Mouse (Mus musculus) intestine, embryonic 16.5 days (tissue): ENCODE results near the gene Ralgps1. TPM values are rescaled to one million over a fixed set of nuclear protein-coding genes. Genes with fewer than 3 reads are reported as not detected.

Source experiments
- ATAC-seq: fragments of 200-750 bp; cut with Nextera tagmentation; 2 replicates; pipeline ENCODE4 v1.8.0; 2017; ENCODE audit warnings: moderate TSS enrichment, moderate library complexity
- H3K27ac ChIP-seq: fragments of 300-500 bp; sonication (generic); 2 replicates; pipeline ENCODE4 v1.5.1; 2014; ENCODE audit warnings: mild to moderate bottlenecking, low read length
- H3K27me3 ChIP-seq: fragments of 300-500 bp; sonication (generic); replicated peaks from 2 replicates; pipeline ENCODE4 v1.6.1; 2014; ENCODE audit warnings: low read length, control low read depth, mixed read lengths; ENCODE audit not compliant: control insufficient read depth, insufficient read depth
- H3K36me3 ChIP-seq: fragments of 300-500 bp; sonication (generic); 2 replicates; pipeline ENCODE4 v1.6.1; 2014; ENCODE audit warnings: low read length, control low read depth; ENCODE audit not compliant: control insufficient read depth, insufficient read depth
- H3K4me1 ChIP-seq: fragments of 300-500 bp; sonication (generic); 2 replicates; pipeline ENCODE4 v1.6.1; 2014; ENCODE audit warnings: low read length, control low read depth, mixed read lengths; ENCODE audit not compliant: control insufficient read depth, insufficient read depth
- H3K4me2 ChIP-seq: fragments of 300-500 bp; sonication (generic); 2 replicates; pipeline ENCODE4 v1.6.1; 2014; ENCODE audit warnings: low read depth, low read length, control low read depth
- H3K4me3 ChIP-seq: fragments of 300-500 bp; sonication (generic); 2 replicates; pipeline ENCODE4 v1.5.1; 2014; ENCODE audit warnings: mild to moderate bottlenecking, low read length
- H3K9ac ChIP-seq: fragments of 300-500 bp; sonication (generic); 2 replicates; pipeline ENCODE4 v1.6.1; 2014; ENCODE audit warnings: low read depth, low read length
- H3K9me3 ChIP-seq: fragments of 300-500 bp; sonication (generic); 2 replicates; pipeline ENCODE4 v1.6.1; 2016; ENCODE audit warnings: low read length, control low read depth; ENCODE audit not compliant: control insufficient read depth
- WGBS: fragments of 180-500 bp; shearing (Covaris S2); extraction: QIAGEN DNeasy Blood & Tissue Kit; methylation state at CpG from one replicate; pipeline ENCODE4 v1.1.7; 2014; 5-methylcytosine and 5-hydroxymethylcytosine counted together
- polyA plus RNA-seq: library from polyadenylated mRNA; unstranded; fragments of >200 nt; fragmentation: Nextera tagmentation; extraction: Ambion mirVana; gene quantifications from 2 replicates; pipeline ENCODE4 v1.2.1, GENCODE M21; 2015

Gene Ralgps1
- polyA plus RNA-seq, 1 experiment from 2014 or later = 6.3 TPM

GRCm38 (mm10) chr2:33143292-33143691, 228.0 kb downstream of the Ralgps1 start:
- Histone ChIP-seq H3K27me3 (no peaks in the 10 kb centered on the region), H3K9me3 (no peaks in the 10 kb centered on the region), H3K4me2 (no peak overlapping the region), H3K4me3 (no peak overlapping the region), H3K9ac (no peak overlapping the region), H3K27ac (no peak overlapping the region), H3K4me1 (no peaks in the 10 kb centered on the region), H3K36me3 (no peaks in the 10 kb centered on the region)
- 80% methylated on average over 2 of the region's 2 CpGs for WGBS
- no peak for ATAC-seq

GRCm38 (mm10) chr2:33138491-33138890, 232.8 kb downstream of the Ralgps1 start:
- 82% methylated on average over 2 of the region's 2 CpGs for WGBS

GRCm38 (mm10) chr2:33137731-33138130, 233.6 kb downstream of the Ralgps1 start:
- Histone ChIP-seq H3K9ac (no peak overlapping the region), H3K36me3 (no peaks in the 10 kb centered on the region), H3K4me2 (no peak overlapping the region), H3K9me3 (no peaks in the 10 kb centered on the region), H3K27ac (no peak overlapping the region), H3K4me1 (no peaks in the 10 kb centered on the region), H3K4me3 (no peak overlapping the region), H3K27me3 (no peaks in the 10 kb centered on the region; the same call in 1 of the 2 replicates)
- WGBS = 94% methylated on average over 4 of the region's 4 CpGs
- ATAC-seq = no peak

More at GRCm38 (mm10) chr2:33138491-33138890, 232.8 kb downstream of the Ralgps1 start:
- Histone ChIP-seq H3K27me3 (no peaks in the 10 kb centered on the region), H3K9ac (no peak overlapping the region), H3K36me3 (no peaks in the 10 kb centered on the region), H3K4me2 (no peak overlapping the region), H3K27ac (no peak overlapping the region), H3K4me3 (no peak overlapping the region), H3K9me3 (no peaks in the 10 kb centered on the region), H3K4me1 (no peaks in the 10 kb centered on the region)
- no peak for ATAC-seq

GRCm38 (mm10) chr2:33137244-33137643, 234.0 kb downstream of the Ralgps1 start:
- 92% methylated on average over 9 of the region's 9 CpGs for WGBS
- Histone ChIP-seq H3K4me2 (no peak overlapping the region), H3K27ac (no peak overlapping the region), H3K9me3 (no peaks in the 10 kb centered on the region), H3K4me3 (no peak overlapping the region), H3K9ac (no peak overlapping the region), H3K4me1 (no peaks in the 10 kb centered on the region), H3K36me3 (no peaks in the 10 kb centered on the region), H3K27me3 (peaks cover 3% of the 10 kb centered on the region; the same call in 1 of the 2 replicates)
- ATAC-seq = no peak

GRCm38 (mm10) chr2:33136366-33136765, 234.9 kb downstream of the Ralgps1 start:
- WGBS = 91% methylated on average over 6 of the region's 6 CpGs
- Histone ChIP-seq H3K27ac (no peak overlapping the region), H3K4me3 (no peak overlapping the region), H3K36me3 (no peaks in the 10 kb centered on the region), H3K4me2 (no peak overlapping the region), H3K27me3 (peaks cover 3% of the 10 kb centered on the region; the same call in 1 of the 2 replicates), H3K4me1 (peaks cover 5% of the 10 kb centered on the region), H3K9me3 (no peaks in the 10 kb centered on the region), H3K9ac (no peak overlapping the region)
- no peak for ATAC-seq

GRCm38 (mm10) chr2:33134766-33135490, 236.4 kb downstream of the Ralgps1 start:
- Histone ChIP-seq H3K27ac (no peak overlapping the region), H3K9me3 (no peaks in the 10 kb centered on the region), H3K4me1 (peaks cover 5% of the 10 kb centered on the region), H3K27me3 (peaks cover 3% of the 10 kb centered on the region; the same call in 1 of the 2 replicates), H3K4me2 (no peak overlapping the region), H3K4me3 (no peak overlapping the region), H3K9ac (no peak overlapping the region), H3K36me3 (no peaks in the 10 kb centered on the region)
- no peak for ATAC-seq
- 82% methylated on average over 7 of the region's 7 CpGs for WGBS

GRCm38 (mm10) chr2:33132306-33132705, 239.0 kb downstream of the Ralgps1 start:
- H3K9ac ChIP-seq = no peak overlapping the region
- 10% methylated on average over 7 of the region's 7 CpGs for WGBS
- H3K4me2 ChIP-seq = no peak overlapping the region
- peaks cover 3% of the 10 kb centered on the region; the same call in 1 of the 2 replicates for H3K27me3 ChIP-seq
- H3K4me3 ChIP-seq = no peak overlapping the region
- no peak overlapping the region for H3K27ac ChIP-seq
- H3K4me1 ChIP-seq = peaks cover 9% of the 10 kb centered on the region
- H3K9me3 ChIP-seq = no peaks in the 10 kb centered on the region
- no peaks in the 10 kb centered on the region for H3K36me3 ChIP-seq
- ATAC-seq = no peak

- H3K9me3 ChIP-seq = no peaks in the 10 kb centered on the region
- H3K4me3 ChIP-seq = peak within 1 kb of the TSS; percentile 84
- H3K27ac ChIP-seq = peak within 1 kb of the TSS; percentile 62
- peaks cover 3% of the 10 kb centered on the region; the same call in 1 of the 2 replicates for H3K27me3 ChIP-seq
- under 1% methylated on average over 22 of the region's 22 CpGs for WGBS
- no peaks in the 10 kb centered on the region for H3K36me3 ChIP-seq
- peak within 1 kb of the TSS; percentile 99 for H3K4me2 ChIP-seq
- peak within 1 kb of the TSS; percentile 62; the same call in 1 of the 2 replicates for H3K9ac ChIP-seq
- H3K4me1 ChIP-seq = peaks cover 9% of the 10 kb centered on the region
- ATAC-seq = no peak; the same call in none of the 2 replicates
These were observed 239.7 kb downstream of the Ralgps1 start, which contains the start of gene Garnl3 for GRCm38 (mm10) chr2:33131500-33132092. Gene Garnl3, minus strand, starts transcription at chr2:33131654.

- WGBS = under 1% methylated on average over 55 of the region's 55 CpGs
- H3K27ac ChIP-seq = peak overlapping the region; percentile 62
- peaks cover 3% of the 10 kb centered on the region; the same call in 1 of the 2 replicates for H3K27me3 ChIP-seq
- H3K4me3 ChIP-seq = peak overlapping the region; percentile 84
- peak overlapping the region; percentile 79 for H3K9ac ChIP-seq
- H3K9me3 ChIP-seq = no peaks in the 10 kb centered on the region
- peak overlapping the region; percentile 99 for H3K4me2 ChIP-seq
- H3K36me3 ChIP-seq = no peaks in the 10 kb centered on the region
- ATAC-seq = peak; percentile 95
- peaks cover 9% of the 10 kb centered on the region for H3K4me1 ChIP-seq
These were observed 240.5 kb downstream of the Ralgps1 start for GRCm38 (mm10) chr2:33130526-33131483.
